Mouse (Mus musculus): Measurements from ENCODE around the gene Hadh. TPM values are rescaled to one million over a fixed set of nuclear protein-coding genes. Genes with fewer than 3 reads are reported as not detected.
A peak's percentile ranks its signal among the peaks of the same experiment; 100 is the strongest.

Hadh gene
- polyA plus RNA-seq, 1 experiment from 2014 or later = 22.5 TPM

GRCm38 (mm10) chr3:131248444-131248843, 23.5 kb downstream of the Hadh start:
- Histone ChIP-seq H3K4me3 (replicated peaks) (no peak overlapping the region), H3K36me3 (no peaks in the 10 kb centered on the region), H3K4me2 (no peak overlapping the region), H3K9ac (replicated peaks) (no peak overlapping the region), H3K9me3 (replicated peaks) (no peaks in the 10 kb centered on the region), H3K4me1 (no peaks in the 10 kb centered on the region), H3K27me3 (replicated peaks) (no peaks in the 10 kb centered on the region), H3K27ac (replicated peaks) (no peak overlapping the region)
- no peak for ATAC-seq (ENCODE audit: low FRiP score)
- 90% methylated on average over 10 of the region's 10 CpGs for WGBS

DNA sequence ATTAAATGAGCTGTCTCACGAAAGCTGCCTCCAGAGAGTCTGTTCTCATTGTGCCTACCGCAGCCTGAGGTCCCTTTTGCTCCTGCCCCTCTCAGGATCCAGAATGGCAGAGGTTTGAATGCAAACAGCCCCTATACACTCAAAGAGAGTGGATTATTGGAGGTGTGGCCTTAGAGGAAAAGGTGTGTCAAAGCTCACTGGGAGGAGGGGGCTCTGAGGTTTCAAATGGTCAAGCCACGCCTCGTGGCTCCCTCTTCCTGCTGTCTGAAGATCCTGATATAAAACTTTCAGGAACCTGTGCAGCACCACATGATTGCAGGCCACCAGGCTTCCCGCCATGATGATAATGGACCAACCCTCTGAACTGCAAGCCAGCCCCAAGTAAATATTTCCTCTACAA, 24.1 kb downstream of the Hadh start:
- no peaks in the 10 kb centered on the region for H3K9me3 ChIP-seq (replicated peaks)
- H3K4me2 ChIP-seq = no peak overlapping the region
- 88% methylated on average over 5 of the region's 5 CpGs for WGBS
- H3K4me3 ChIP-seq (replicated peaks) = no peak overlapping the region
- no peaks in the 10 kb centered on the region for H3K4me1 ChIP-seq
- no peaks in the 10 kb centered on the region for H3K36me3 ChIP-seq
- H3K27me3 ChIP-seq (replicated peaks) = no peaks in the 10 kb centered on the region
- no peak overlapping the region for H3K27ac ChIP-seq (replicated peaks)
- H3K9ac ChIP-seq (replicated peaks) = no peak overlapping the region
- no peak for ATAC-seq (ENCODE audit: low FRiP score)

DNA sequence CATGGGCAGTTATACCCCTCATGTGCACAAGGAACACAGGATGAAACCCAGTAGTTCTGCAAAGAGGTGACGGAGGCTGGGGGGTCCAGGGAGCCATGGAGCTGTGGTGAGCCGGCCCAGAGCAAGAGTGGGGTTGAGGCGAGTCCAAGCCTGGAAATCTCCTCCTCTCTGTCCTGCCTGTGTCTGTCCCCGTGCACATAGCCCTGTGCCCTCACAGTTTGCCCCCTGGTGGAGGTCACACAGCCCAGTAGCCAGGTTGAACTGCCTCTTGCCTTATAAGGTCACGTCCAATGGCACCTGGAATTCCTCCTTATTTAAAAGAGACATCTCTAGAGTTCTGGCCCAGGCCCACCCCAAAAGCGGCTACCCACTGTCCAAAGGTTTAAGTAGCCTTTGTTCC, 24.5 kb downstream of the Hadh start:
- Histone ChIP-seq H3K4me3 (replicated peaks) (no peak overlapping the region), H3K9me3 (replicated peaks) (no peaks in the 10 kb centered on the region), H3K36me3 (no peaks in the 10 kb centered on the region), H3K4me2 (no peak overlapping the region), H3K27me3 (replicated peaks) (no peaks in the 10 kb centered on the region), H3K9ac (replicated peaks) (no peak overlapping the region), H3K27ac (replicated peaks) (no peak overlapping the region), H3K4me1 (no peaks in the 10 kb centered on the region)
- 91% methylated on average over 6 of the region's 6 CpGs for WGBS
- no peak for ATAC-seq (ENCODE audit: low FRiP score)

DNA sequence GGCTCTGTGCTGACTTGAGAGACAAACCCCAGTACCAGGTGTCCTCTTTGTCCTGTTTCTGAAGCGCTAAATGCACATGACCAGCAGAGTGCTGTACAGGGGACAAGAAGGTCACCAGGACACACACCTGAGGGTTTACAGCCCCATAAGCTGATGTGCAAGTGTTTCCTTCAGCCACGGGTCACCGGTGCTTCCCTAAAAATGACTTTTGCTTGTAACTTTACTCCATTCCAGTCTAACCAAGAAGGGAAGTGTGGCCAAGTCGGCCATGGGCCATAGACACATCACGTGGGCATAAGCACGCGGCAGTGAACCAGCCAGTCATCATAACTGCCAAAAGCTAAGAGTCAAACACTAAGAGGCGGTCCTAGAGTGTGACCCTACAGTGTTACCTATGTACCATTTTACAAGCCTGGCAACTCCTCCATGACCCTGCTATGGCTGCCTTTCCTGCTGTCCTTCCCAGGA, 25.3 kb downstream of the Hadh start:
- H3K4me1 ChIP-seq = no peaks in the 10 kb centered on the region
- no peaks in the 10 kb centered on the region for H3K9me3 ChIP-seq (replicated peaks)
- WGBS = 93% methylated on average over 8 of the region's 8 CpGs
- H3K27ac ChIP-seq (replicated peaks) = no peak overlapping the region
- H3K9ac ChIP-seq (replicated peaks) = no peak overlapping the region
- no peak overlapping the region for H3K4me3 ChIP-seq (replicated peaks)
- H3K36me3 ChIP-seq = no peaks in the 10 kb centered on the region
- no peaks in the 10 kb centered on the region for H3K27me3 ChIP-seq (replicated peaks)
- ATAC-seq (ENCODE audit: low FRiP score) = no peak
- no peak overlapping the region for H3K4me2 ChIP-seq

DNA sequence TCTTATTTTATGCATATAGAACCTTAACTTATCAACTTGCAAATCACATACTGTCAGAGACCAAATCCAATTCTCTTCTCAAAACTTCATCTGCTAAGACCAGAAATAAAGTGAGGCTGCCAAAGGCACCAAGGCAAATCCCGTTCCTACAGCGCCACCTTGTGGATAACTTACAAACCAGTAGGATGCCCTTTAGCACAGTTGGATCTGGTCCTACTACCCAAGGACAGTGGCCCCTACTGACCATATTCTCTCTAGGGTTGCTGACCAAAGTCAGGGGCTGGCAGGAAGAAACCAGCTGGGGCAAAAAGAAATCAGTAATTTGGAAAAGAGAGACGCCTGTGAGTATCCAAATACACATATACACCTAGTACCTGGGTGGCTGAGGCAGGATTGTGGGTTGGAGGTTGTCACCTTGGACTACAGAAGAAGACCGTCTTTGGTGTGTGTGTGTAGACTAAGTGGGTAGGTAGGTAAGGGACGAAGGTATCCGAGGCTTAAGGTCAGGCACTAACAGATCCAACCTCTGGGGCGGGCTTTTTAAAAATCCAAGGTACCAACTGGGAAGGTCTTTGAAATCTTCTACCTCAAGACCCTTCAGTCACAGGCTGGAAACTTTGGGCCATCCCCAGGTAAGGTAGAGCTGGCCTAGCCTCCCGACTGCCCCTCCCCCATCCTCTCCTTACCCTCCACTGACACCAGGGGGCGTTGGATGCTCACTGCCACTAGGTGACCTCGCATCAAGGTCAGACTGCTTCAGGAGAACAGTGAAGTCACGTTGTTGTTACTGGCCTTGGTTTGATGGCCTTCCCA, 25.9 kb downstream of the Hadh start:
- no peaks in the 10 kb centered on the region for H3K4me1 ChIP-seq
- H3K9ac ChIP-seq (replicated peaks) = no peak overlapping the region
- no peak overlapping the region for H3K4me3 ChIP-seq (replicated peaks)
- no peaks in the 10 kb centered on the region for H3K36me3 ChIP-seq
- peak; percentile 74; the same call in 1 of the 2 replicates for ATAC-seq (ENCODE audit: low FRiP score)
- 57% methylated on average over 11 of the region's 11 CpGs for WGBS
- H3K9me3 ChIP-seq (replicated peaks) = no peaks in the 10 kb centered on the region
- no peak overlapping the region for H3K27ac ChIP-seq (replicated peaks)
- H3K4me2 ChIP-seq = no peak overlapping the region
- H3K27me3 ChIP-seq (replicated peaks) = no peaks in the 10 kb centered on the region

DNA sequence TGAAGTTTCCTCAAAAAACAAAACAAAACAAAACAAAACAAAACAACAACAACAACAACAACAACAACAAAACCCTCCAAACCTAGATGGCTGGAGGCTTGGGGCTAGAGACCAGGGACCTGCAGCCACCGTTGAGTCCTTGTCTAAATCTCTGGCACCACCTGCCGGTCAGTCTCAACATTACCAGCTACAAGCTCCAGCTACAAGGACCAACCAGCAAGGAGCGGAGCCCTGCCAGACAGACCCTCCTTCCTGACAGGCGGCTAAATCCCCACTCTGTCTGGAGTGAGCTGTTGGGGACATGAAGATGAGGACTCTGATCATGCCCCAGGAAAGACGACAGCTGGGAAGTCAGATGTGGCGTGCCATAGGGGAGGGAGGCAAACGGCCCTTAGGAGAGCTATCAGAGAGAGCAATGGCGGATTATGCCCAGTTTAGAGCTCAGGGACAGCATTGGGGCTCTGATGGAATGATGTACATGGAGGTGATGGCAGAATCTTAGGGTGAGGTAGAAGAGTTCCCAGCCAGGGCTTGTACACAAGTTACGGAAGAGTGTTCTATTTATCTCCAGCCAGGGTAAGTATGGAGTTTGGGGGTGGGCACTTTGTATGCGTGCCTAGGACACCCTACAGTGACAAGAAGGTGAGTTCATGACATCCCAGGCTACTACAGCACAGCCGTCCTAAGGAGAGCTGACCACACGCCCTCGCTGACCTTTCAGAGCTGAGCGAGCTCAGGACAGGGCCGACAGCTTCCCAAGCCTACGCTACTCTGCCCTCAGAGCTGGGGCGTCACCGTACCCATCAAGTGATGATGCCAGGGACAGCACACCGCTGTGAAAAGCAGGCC, 33.9 kb downstream of the Hadh start:
- no peak overlapping the region for H3K4me3 ChIP-seq (replicated peaks)
- WGBS = 64% methylated on average over 19 of the region's 19 CpGs
- peak; percentile 92 for ATAC-seq (ENCODE audit: low FRiP score)

GRCm38 (mm10) chr3:131237061-131237460, 34.8 kb downstream of the Hadh start:
- no peak overlapping the region for H3K9ac ChIP-seq (replicated peaks)
- WGBS = 94% methylated on average over 6 of the region's 6 CpGs
- H3K27ac ChIP-seq (replicated peaks) = no peak overlapping the region
- no peak for ATAC-seq (ENCODE audit: low FRiP score)
- no peaks in the 10 kb centered on the region for H3K9me3 ChIP-seq (replicated peaks)
- H3K27me3 ChIP-seq (replicated peaks) = no peaks in the 10 kb centered on the region
- no peaks in the 10 kb centered on the region for H3K36me3 ChIP-seq
- H3K4me1 ChIP-seq = 0 out of 2 replicates have a peak, but pooled peaks cover 3% of the 10 kb centered on the region
- H3K4me2 ChIP-seq = no peak overlapping the region
- no peak overlapping the region for H3K4me3 ChIP-seq (replicated peaks)

More for the DNA sequence above, 33.9 kb downstream of the Hadh start:
- H3K4me2 ChIP-seq = peak overlapping the region; percentile 41
- H3K27me3 ChIP-seq (replicated peaks) = no peaks in the 10 kb centered on the region
- no peak overlapping the region for H3K27ac ChIP-seq (replicated peaks)
- H3K4me1 ChIP-seq = 0 out of 2 replicates have a peak, but pooled peaks cover 3% of the 10 kb centered on the region
- H3K9me3 ChIP-seq (replicated peaks) = no peaks in the 10 kb centered on the region
- H3K36me3 ChIP-seq = no peaks in the 10 kb centered on the region
- peak overlapping the region; percentile 27; the same call in 1 of the 2 replicates for H3K9ac ChIP-seq (replicated peaks)

GRCm38 (mm10) chr3:131228083-131228482, 43.8 kb downstream of the Hadh start:
- H3K27me3 ChIP-seq (replicated peaks) = no peaks in the 10 kb centered on the region
- ATAC-seq (ENCODE audit: low FRiP score) = no peak
- no peaks in the 10 kb centered on the region for H3K36me3 ChIP-seq
- H3K9ac ChIP-seq (replicated peaks) = no peak overlapping the region
- no peak overlapping the region for H3K27ac ChIP-seq (replicated peaks)
- no peaks in the 10 kb centered on the region for H3K9me3 ChIP-seq (replicated peaks)
- no peaks in the 10 kb centered on the region for H3K4me1 ChIP-seq
- 76% methylated on average over 6 of the region's 6 CpGs for WGBS
- no peak overlapping the region for H3K4me3 ChIP-seq (replicated peaks)
- H3K4me2 ChIP-seq = no peak overlapping the region

DNA sequence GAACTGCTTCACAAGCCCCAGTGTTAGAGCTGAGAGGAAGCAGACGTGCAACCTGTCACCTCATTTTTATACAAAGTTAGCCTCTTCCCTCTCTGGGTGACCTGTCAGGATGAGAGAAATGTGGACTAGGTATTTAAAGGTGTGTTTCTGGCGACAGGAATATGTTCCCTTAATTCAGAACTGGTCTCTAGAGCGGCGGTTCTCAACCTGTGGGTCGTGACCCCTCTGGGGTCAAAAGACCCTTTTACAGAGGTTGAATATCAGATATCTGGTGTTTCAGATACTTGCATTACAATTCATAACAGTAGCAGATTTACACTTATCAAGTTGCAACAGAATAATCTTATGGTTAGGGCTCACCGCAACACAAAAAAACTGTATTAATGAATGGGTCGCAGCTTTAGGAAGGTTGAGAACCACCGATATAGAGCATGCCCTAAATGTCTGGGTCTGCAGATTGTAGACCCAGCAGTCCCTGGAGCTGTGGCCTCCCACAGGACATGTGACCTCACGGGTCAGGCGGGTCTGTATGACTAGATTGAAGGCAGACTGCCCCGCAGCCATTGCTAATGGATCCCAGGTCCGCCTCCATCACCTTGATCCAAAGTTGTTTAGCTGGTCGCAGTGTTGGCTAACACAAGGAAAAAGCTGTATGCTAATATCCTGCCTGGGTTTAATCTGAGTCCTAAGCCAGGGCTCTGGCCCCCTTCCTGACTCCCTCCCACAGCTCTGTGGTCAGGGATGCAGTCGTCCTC, 53.1 kb downstream of the Hadh start:
- no peaks in the 10 kb centered on the region for H3K27me3 ChIP-seq (replicated peaks)
- H3K9ac ChIP-seq (replicated peaks) = no peak overlapping the region
- H3K4me1 ChIP-seq = no peaks in the 10 kb centered on the region
- no peak overlapping the region for H3K4me3 ChIP-seq (replicated peaks)
- no peak overlapping the region for H3K27ac ChIP-seq (replicated peaks)
- no peaks in the 10 kb centered on the region for H3K36me3 ChIP-seq
- 93% methylated on average over 14 of the region's 14 CpGs for WGBS
- no peaks in the 10 kb centered on the region for H3K9me3 ChIP-seq (replicated peaks)
- H3K4me2 ChIP-seq = no peak overlapping the region
- no peak for ATAC-seq (ENCODE audit: low FRiP score)

- no peak overlapping the region for H3K4me2 ChIP-seq
- 71% methylated on average over 9 of the region's 9 CpGs for WGBS
- H3K9me3 ChIP-seq (replicated peaks) = no peaks in the 10 kb centered on the region
- no peak overlapping the region for H3K9ac ChIP-seq (replicated peaks)
- H3K36me3 ChIP-seq = no peaks in the 10 kb centered on the region
- ATAC-seq (ENCODE audit: low FRiP score) = no peak
- H3K4me3 ChIP-seq (replicated peaks) = no peak overlapping the region
- no peak overlapping the region for H3K27ac ChIP-seq (replicated peaks)
- H3K27me3 ChIP-seq (replicated peaks) = no peaks in the 10 kb centered on the region
- no peaks in the 10 kb centered on the region for H3K4me1 ChIP-seq
These were observed 57.1 kb downstream of the Hadh start for GRCm38 (mm10) chr3:131214841-131215240.

GRCm38 (mm10) chr3:131214060-131214658, 57.7 kb downstream of the Hadh start:
- H3K4me3 ChIP-seq (replicated peaks) = no peak overlapping the region
- H3K27ac ChIP-seq (replicated peaks) = no peak overlapping the region
- 86% methylated on average over 9 of the region's 9 CpGs for whole genome bisulfite sequencing
- no peak overlapping the region for H3K9ac ChIP-seq (replicated peaks)
- no peak overlapping the region for H3K4me2 ChIP-seq
- no peaks in the 10 kb centered on the region for H3K27me3 ChIP-seq (replicated peaks)
- no peaks in the 10 kb centered on the region for H3K4me1 ChIP-seq
- H3K36me3 ChIP-seq = no peaks in the 10 kb centered on the region
- no peaks in the 10 kb centered on the region for H3K9me3 ChIP-seq (replicated peaks)
- no peak for ATAC-seq (ENCODE audit: low FRiP score)

All from neural tube, embryonic 15.5 days (tissue).